Mouse (Mus musculus) heart, postnatal 36 days (tissue): Measurements from ENCODE around the gene Olfr1286. TPM values are rescaled to one million over a fixed set of nuclear protein-coding genes. Genes with fewer than 3 reads are reported as not detected.

ENCODE experiments used
- DNase-seq, 2 experiments: peaks; one replicate each; pipeline ENCODE4 v3.0.0; 2021 to 2022
- intact Hi-C: fragments of 180-260 bp; cut with DNase I; formaldehyde crosslinking; loops from one replicate; pipeline ENCODE4 v1.15.1; 2025
- total RNA-seq, 2 experiments: library from RNA; stranded (reverse); gene quantifications; 2 replicates each; pipeline ENCODE4 v1.2.3; 2021

The Olfr1286 gene
- total RNA-seq, result not detected

- DNase-seq, result no peak
- intact Hi-C loops, result no loop called here
These were observed at the start of gene Olfr1286 for GRCm38 (mm10) chr2:111422931-111423330. Olfr1286 (minus strand) TSS chr2:111423115.

- no peak for DNase-seq
- intact Hi-C loops, result no loop called here
These were observed 25.9 kb upstream of the Olfr1286 start, which contains the start of gene Olfr1287 for GRCm38 (mm10) chr2:111448842-111449241. Olfr1287 (plus strand) TSS chr2:111449142.

DNA sequence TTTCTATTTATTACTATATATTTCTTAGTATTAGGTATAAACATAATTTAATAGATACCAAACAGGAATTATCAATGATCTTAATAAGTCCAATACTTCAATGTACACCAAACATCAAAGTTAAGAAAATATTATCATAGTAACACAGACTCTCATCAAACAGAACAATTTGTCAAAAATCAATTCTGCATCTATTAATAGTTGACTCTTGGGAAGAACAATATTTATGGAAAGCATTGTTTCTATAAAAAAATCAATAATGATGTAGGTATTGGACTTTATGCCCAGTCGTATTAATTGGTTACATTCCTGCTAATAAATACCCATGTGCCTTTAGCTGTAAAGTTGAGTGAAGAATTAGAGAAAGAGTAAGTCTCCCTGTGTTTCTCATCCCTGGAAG lies 47.7 kb downstream of the Olfr1286 start, which contains the start of gene Olfr1284:
Olfr1284 (plus strand) TSS at position 301 of the 400 bp plus-strand sequence.
- DNase-seq, result no peak
- intact Hi-C loops, result no loop called here

Other genes with a start within 250 kb of the Olfr1286 start
- not detected for gene 4930430A15Rik, start 193.5 kb downstream of the Olfr1286 start, total RNA-seq
- not detected for gene Olfr1275, start 187.8 kb downstream of the Olfr1286 start, total RNA-seq
- not detected for gene Olfr1276, start 168.6 kb downstream of the Olfr1286 start, total RNA-seq
- not detected for gene Olfr1277, start 149.0 kb downstream of the Olfr1286 start, total RNA-seq
- gene Olfr1278, start 133.0 kb downstream of the Olfr1286 start, total RNA-seq, result not detected
- gene Olfr1279, start 122.5 kb downstream of the Olfr1286 start, total RNA-seq, result not detected
- not detected for gene Olfr1280, start 109.1 kb downstream of the Olfr1286 start, total RNA-seq
- not detected for gene Olfr1281, start 96.6 kb downstream of the Olfr1286 start, total RNA-seq
- not detected for gene Olfr1282, start 87.0 kb downstream of the Olfr1286 start, total RNA-seq
- gene Olfr1283, start 56.3 kb downstream of the Olfr1286 start, total RNA-seq, result not detected
- gene Olfr1284, start 47.6 kb downstream of the Olfr1286 start, total RNA-seq, result not detected
- not detected for gene Olfr1287, start 26.0 kb upstream of the Olfr1286 start, total RNA-seq
- not detected for gene Olfr1288, start 51.0 kb upstream of the Olfr1286 start, total RNA-seq
- gene Olfr1289, start 57.7 kb upstream of the Olfr1286 start, total RNA-seq, result not detected
- gene Olfr1290, start 70.7 kb upstream of the Olfr1286 start, total RNA-seq, result not detected
- gene Olfr1291-ps1, start 74.1 kb upstream of the Olfr1286 start, total RNA-seq, result not detected
- not detected for gene Olfr1293-ps, start 102.1 kb upstream of the Olfr1286 start, total RNA-seq
- not detected for gene Olfr1294, start 117.2 kb upstream of the Olfr1286 start, total RNA-seq
- gene Olfr1295, start 146.6 kb upstream of the Olfr1286 start, total RNA-seq, result not detected
- gene Olfr1297, start 203.4 kb upstream of the Olfr1286 start, total RNA-seq, result not detected
- not detected for gene Olfr1298, start 226.1 kb upstream of the Olfr1286 start, total RNA-seq
- gene Olfr1299, start 238.3 kb upstream of the Olfr1286 start, total RNA-seq, result not detected